Mouse (Mus musculus) bone marrow macrophage, adult 2 months (primary cell): Measurements from ENCODE around the gene Gper1.

ENCODE experiments used
- CTCF ChIP-seq: IDR thresholded peaks from 2 replicates; pipeline ENCODE4 v1.5.1; 2012; ENCODE audit warnings: low read depth, mild to moderate bottlenecking, low read length, moderate library complexity
- POLR2A ChIP-seq: IDR thresholded peaks from 2 replicates; pipeline ENCODE4 v1.6.1; 2012; ENCODE audit warnings: mild to moderate bottlenecking, low read depth, low read length, borderline replicate concordance

DNA sequence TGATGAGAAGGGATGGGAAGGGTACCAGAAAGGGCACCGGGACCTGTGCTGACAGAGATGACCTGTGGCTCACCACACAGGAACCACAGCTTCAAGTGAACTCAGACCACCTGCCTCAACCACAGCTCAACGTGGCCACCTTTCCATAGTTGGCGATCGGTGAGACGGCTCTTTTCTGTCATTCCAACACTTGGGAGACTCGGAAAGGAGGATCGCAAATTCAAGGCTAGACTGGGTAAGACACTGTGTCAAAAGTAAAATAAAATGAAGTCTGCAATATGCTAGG lies 44.7 kb upstream of the Gper1 start:
- TF ChIP-seq CTCF = no peak
- TF ChIP-seq POLR2A = no peak
